Mouse (Mus musculus): Measurements from ENCODE around the gene 1700029I15Rik.
"Not testable (repeated sequence)": the region's sequence is repeated elsewhere in the genome, so short reads cannot be mapped to it uniquely, and the experiment has no call there.

The 1700029I15Rik gene

DNA sequence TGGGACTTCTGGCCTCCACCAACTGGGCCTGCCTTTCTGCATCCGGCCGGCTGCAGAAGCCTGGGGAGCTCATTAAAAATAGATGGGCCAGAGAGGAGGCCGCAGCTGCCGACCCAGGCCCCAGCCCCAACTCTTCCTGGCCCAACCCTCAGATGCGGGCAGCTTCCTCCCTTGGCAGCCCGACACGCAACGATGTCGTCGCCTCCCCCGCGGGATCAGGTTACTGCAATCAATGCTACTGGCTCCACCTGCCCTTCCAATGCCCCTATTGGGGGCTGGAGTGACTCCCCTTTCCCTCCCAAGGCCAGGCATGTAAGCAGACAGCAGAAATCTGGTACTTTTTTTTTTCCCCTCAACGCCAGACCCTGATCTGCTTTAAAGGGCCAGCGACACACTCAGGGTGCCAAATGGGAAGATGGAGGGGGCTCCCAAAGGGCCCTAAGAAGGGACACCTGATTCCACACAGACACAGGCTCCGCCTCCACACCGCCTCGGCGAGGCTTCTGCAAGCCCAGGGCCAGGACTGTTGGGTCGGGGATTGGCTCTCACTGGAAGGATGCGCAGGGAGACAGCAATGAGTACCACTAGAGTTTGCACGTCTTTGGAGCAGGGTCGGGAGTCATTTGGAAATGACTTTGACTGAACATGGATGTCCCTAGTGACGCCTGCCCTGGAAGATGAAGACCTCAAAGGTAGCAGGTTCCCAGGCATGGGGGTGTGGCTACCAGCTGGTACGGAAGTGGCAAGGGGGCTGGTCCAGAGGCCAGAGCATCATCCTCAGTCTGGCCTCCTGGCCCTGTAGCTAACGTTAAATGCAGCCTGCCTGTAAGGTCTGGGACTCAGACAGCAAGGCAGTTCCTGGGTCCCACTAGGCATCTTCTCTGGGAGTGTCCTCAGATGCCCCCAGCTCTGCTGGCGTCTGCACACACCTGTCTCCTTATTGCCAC is 10.3 kb downstream of the 1700029I15Rik start:
- DNase-seq = no peak

DNA sequence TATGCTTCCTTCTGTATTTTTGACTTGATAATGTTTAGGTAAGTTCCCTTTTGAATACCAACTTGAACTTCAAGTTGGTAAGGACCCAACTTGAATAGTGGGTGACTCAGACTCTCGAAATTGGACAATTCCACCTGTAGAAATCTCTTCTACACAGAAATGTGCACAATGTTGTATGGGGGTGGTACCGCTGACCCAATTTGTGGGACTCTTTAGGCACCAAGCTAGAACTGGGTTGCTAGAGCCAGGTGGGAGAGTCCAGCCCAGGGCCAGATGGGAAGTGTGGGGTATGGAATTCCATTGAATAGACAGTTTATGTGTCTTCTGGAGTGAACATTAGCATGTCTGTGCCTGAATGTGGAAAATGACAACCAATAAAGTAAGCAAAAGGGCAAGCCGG is 13.2 kb downstream of the 1700029I15Rik start:
- no peak for DNase-seq

DNA sequence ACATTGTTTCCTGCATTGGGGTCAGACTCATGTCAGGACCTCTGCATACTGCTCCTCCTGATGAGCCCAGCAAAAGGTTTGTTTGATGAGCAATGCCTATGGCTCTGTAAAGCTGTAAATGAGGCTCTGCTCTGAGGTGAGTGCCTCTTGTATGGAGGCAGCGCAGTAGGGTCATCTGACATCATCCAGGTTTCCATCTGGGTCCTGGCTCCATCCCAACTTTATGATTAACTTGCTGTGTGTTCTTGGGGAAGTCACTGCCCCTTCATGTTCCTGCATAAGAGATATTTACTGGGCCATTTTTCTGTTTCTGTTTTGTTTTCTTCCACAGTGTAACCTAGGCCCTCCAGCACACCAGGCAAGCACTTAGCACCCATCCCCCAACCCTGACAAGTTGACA is 15.1 kb downstream of the 1700029I15Rik start:
- DNase-seq = no peak

DNA sequence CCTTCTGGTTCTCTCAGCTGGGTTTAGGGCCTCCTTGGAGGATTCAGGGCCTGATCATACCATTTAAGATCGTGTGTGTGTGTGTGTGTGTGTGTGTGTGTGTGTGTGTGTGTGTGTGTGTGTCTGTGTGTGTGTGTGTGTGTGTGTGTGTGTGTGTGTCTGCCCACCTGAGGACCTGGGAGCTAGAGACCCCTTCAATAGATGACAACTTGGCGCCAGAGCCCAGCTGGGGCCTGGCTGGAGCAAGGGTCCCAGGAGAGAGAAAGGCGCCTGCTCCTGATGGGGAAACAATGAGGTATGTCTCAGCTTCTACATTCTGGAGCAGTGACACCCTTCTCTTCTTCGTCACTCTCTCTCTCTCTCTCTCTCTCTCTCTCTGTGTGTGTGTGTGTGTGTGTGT is 17.5 kb downstream of the 1700029I15Rik start:
- DNase-seq = not testable (repeated sequence)

DNA sequence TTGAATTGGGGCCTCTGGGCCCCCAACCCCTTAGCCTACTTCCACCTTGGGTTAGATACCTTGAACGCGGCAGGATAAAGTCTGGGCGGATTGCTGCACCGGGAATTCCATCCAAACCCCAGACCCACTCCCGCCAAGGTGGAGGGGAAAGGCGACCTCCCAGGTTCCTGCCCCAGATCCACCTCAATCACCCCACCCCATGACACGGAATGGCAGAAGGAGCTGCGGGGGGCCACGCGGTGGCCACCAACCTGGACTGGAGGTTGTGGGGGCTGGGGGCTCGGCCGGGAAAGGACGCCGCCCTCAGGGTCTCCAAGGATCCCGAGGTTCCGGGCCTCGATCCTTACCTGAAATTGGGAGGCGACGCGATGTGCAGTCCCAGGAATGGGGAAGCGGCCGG is 18.3 kb downstream of the 1700029I15Rik start:
- no peak for DNase-seq

DNA sequence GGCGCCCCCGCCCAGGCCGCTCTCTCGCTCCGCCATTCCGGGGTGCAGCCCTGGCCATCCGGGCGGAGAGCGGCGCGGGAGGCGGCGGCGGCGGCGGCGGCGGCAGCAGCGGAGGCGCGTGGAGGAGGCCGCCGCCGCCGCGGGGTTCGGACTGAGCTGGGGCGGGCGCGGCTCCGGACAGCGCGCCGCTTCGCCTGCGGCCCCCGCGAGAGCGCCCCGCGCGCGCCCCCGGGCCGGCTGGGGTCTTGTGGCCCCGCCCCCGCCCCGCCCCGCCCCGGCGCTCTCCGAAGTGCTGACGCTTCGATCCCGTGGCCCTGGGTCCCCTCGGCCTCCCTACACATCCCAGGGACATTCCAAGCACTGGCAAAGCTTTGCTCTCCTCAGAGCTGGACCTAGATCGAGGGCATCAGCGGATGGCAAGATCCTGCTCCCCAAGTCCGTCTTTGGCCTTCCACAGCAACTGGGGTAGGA is 18.8 kb downstream of the 1700029I15Rik start, which contains the start of gene Mapk8ip1:
Gene Mapk8ip1 (minus strand): TSS at position 173 of the 471 bp plus-strand sequence.
- DNase-seq = no peak

DNA sequence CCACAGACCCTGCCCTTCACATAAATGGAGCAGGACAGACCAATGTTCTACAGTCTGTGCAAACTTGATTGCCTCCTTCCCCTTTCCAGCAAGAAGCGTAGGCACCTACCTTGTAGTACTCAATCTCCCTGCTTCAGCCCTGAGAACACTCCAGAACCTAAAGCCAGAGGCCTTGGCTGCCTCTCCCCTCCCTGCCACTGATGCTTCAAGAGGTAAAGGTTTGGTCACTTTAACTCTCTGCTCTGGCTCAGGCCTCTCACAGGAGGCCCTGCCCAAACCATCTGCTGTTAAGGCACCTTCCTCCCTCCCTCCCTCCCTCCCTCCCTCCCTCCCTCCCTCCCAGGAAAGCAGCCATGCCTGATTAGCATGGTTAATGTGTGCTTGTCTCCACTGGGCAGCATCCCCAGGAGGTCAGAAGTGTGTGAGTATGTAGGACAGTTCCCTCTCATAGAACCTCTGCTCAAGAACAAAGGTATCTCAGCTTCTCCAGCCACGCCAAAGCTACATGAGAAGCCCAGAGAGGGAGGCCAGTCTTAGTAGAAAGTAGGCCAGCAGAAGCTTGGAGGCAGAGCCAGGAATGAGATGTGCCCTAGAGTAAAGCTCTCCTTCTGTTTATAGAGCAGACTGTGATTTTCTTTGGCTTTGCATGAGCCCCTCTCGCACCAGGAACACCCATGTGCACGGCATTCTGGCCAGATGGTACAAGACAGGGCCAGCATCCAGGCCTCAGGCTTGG is 20.4 kb downstream of the 1700029I15Rik start:
- no peak for DNase-seq

DNA sequence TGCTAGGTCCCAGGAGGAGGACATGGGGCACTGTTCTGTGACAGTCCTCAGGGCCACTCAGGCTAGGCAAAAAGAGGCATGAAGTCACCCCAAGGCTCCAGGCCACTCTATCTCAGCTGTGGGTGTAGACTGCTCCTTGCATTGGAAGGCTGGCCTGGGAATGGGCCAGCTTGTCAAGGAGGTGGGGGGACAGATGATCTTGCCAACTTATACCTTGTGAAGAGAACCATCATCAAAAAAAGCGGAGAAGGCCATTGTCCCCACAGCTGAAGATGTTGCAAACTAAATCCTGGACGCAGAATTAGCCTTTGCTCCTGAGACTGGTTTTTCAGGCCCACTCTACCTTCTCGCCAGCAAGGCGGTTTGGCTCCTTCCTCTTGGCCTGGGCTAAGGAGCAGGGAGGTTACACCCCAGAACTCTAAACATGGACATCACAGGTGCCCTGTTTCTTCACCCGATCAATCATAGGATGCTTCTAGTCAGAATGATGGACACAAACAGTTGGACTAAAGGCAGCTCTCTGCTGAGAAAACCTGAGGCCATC is 21.5 kb downstream of the 1700029I15Rik start:
- no peak for DNase-seq

DNA sequence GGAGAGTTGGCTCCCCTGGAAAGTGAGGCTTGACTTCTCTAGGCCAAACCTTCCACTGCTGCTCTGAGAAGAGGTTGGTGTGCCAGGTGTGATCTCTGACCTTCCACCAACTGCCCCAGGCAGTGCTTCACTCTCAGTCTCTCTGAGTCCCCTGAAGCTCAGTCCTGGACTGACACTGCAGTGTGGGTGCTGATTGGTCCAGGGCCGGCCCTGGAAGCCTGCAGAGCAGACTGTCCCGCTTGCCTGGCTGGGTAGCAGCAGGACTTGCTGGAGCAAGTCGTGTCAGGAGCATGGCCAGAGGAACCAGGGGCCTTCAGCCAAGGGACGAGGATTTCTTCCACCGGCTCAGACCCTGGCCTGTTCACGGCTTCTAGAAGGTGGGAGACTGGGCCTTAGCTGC is 22.4 kb downstream of the 1700029I15Rik start:
- no peak for DNase-seq

DNA sequence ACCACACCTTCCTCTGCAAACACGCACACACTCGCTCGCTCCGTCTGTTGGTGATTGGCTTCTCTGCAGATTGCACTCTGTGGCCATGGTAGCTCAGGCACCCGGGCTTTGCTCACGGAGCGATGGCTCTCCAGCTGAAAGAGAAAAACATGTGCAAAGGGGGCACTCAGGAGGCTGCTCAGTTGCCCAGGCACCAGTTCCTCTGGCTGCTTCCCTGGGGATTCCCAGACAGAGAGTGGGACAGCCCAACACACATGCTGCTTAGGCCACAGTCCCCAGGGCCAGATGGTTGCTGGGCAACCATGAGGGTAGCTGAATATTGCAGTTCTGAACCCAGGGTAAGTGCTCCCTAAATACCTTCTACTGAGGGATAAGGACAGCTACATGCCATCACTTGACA is 23.3 kb downstream of the 1700029I15Rik start:
- DNase-seq = no peak

DNA sequence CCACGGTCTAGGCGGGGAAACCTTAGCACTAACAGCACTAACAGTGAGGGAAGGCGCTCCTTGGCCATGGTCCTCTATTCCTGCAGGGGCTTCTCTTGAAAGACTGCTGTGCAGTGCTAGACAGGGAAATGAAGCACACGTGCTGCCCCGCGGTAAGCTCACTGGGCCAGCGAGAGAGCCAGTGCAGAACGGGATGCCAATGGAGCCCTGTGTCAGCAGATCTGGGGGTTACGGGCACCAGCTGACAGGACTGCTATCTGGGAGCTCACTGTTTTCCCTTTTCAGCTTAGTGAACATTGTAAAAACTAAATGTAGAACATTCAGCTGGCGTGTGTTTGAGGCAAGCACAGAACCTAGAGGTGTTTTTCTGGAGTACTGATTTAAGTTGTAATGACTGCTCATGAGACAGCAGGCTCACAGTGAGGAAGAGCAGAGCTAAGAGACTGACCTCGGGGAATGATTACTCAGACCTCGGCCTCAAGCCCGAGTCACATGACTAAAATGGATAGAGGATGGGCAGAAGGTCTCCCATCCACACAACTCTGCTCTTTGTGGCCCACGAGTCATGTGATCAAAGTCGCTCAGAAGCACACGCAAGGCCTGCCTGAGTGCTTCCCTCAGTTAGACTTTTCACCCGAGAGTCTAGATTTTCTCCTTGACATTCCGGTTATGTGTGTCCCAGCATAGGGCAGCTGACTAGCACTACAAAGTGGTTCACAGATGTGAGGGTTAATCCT is 26.1 kb downstream of the 1700029I15Rik start:
- DNase-seq = no peak

DNA sequence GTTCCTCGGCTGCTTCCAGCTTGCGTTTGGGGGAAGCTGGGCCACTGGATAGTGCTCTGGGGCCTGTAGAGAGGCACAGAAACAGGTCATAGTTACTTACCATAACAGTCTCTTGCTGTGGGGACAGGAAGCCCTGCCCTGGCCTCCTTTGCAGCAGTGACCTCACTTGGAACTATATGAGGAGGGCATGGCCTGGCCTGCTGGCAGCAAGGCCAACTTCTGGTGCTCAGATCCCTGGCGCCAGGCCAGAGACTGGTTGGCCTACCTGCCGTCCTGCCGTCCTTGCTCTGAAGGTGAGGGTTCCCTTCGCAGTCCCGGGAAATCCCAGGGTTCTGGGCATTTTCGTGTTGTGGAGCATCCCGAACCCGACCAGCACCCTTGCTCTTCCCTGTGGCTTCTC is 29.4 kb downstream of the 1700029I15Rik start:
- no peak for DNase-seq

DNA sequence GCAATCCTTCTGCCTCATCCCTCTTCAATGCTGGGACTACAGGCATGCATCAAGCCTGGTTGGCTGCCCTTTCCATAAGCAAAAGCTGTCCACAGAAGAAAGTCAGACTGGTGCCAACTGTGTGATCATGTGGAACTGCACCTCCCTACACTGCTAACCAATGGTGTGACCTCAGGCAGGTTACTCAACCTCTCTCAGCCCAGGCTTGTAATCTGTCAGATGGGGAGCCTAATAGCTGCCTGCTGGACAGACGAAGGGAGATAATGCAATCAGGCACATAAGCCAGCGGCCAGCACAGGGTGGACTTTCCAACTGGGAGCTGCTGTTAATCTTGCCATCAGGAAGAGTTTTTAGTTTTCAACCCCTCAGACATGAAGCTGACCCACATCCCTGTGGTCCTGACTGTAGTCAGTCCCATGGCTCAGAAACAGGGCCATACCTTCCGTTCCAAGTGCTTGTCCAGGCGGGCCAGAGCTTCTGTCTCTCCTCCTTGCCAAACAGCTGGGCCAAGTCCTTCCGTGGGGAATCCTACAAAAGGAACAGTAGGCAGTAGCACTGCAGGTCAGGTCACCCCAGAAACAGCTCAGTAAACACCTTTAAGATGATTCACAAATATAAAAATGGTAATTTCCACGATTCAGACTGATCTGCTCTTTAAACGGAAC is 39.5 kb downstream of the 1700029I15Rik start:
- DNase-seq = no peak

DNA sequence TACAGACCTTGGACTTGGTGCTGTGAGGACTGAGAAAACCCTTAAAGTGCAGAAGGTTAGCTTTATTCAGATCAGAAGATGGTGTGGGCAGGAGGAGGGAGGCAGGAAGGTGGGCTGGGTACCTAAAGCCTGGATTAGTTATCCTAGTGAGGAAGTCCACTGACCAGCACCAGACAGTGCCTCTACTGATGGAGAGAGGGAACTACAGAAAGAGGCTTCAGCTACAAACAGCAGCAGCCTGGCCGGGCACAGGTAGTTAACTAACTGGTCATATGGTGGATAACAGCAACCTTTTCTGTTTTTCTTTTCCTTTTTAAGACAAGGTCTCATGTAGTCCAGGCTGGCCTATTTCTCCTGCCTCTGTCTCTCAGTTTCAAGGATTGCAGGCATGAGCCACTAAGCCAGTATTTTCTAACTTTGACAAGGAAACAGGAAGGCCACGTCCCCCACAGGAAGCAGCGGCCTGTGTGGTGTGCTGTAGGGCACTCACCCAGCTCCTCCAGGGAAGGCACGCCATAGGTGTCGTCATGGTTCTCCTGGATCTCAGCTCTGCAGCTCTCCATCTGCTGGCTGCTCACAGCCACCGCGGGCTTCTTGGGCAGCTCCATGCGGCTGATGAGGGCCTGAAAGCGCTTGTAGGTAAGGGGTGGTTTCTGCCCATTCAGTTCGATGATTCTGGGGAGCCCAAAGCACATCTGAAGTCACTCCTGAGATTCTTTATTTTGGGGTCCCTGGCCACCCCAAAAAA is 40.2 kb downstream of the 1700029I15Rik start:
- no peak for DNase-seq

DNA sequence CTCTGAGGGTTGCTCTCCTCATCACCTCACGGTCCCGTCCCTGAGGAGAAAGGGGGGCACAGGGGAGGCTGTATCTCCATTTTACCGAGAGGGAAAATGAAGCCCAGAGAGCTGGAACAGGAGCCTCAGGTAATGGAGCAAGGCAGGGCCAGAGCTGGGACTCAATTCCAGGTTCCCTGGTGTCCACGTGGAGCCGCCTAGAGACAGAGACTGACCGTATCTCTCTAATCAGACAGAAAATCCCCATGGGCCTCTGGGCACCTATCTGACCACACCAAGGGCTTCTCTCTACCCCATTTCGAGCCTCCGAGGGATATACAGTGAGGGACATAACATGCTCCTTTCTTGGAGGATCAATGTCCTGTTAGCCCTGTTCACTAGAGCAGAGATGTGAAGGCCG is 40.8 kb downstream of the 1700029I15Rik start:
- DNase-seq = no peak

DNA sequence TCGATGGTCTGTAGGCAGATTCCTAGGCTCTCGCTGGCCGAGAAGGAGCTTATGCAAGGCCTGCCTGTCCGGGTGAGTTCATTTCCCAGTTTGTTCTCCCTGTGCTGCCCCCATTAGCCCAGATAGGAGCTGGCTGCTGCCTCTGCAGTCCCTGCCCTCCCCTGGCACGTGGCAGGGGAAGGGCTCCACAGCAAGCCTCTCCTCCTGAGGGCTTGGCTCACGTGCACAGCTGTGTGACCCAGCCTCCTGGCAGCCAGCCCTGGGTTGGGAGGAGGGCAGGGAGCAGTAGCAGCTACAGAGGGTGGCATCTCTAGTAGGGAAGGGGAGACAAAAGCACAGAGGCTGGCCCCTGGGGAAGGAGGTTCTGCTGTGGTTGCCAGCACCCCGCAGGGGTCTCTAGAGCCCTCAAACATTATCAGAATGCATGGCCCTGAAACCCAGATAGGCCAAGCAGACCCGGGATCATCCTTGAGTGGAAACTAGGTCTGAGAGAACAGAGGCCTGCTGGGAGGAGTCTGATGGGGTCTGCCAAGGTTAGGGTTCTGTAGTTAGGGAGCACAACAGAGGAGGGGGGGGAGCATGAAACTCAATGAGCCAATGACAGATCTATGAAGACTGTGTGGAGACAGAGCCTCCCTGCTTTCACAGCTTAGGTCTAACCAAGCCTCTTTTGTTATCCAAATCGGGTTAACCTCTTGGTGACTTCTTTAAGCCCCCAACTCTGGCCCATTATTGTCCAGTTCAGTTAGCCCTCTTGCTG is 41.5 kb downstream of the 1700029I15Rik start:
- DNase-seq = no peak

DNA sequence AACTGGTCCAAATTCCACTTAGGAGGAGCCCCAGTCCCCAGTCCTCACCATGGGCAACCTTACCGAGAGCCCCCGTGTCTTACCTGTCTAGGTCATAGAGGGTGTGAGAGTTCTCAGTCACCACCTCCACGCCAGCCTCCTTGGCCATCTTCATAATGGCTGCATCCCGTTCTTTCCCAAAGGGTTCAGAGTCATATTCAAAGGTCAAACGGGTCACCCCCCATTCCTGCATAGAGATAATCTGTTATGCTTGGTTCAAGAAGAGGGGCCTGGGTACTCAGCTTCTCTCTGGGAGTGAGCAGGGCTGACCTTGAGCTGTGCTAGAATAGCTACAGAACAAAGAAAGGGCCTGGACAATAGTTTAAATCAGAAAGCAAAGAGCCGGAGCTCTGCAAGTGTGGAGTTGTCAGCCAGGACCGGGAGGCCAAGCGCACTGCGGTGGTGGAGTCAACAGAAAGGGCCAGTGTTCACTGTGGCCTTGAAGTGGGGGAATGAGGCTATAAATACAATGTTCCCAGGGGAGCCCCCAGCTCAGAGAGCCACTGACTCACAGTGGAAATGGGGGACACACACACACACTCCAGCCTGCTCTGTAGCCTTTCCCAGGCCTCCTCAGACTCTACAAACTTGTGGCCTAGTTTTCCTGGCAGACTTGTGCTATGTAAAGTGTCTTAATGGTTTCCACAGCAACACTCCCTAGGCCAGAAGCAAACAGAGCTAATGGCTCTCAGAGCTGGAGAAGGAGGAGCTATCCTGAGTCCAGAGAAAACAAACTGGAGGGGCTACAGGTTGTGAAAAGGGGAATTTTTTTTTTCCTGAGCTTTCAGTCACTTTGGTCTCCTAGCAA is 42.3 kb downstream of the 1700029I15Rik start:
- no peak for DNase-seq

DNA sequence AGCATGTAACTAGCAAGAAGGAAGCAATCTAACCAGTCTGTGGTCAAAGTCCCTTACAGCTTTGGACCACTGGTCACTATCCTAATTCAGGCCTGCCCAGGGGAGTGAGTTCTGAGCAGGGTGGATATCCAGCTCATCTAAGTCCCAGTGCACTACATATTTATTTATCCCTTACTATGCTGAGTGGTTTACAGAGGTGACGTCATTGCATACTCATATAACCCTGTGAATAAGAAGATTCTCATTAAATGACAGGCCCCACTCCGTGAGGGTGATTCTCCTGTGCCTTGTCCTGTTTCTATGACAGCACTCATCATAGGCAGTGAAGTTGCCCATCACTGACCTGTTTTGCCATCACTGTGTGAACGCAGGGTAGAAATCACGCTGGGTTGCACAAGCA is 43.0 kb downstream of the 1700029I15Rik start:
- no peak for DNase-seq

DNA sequence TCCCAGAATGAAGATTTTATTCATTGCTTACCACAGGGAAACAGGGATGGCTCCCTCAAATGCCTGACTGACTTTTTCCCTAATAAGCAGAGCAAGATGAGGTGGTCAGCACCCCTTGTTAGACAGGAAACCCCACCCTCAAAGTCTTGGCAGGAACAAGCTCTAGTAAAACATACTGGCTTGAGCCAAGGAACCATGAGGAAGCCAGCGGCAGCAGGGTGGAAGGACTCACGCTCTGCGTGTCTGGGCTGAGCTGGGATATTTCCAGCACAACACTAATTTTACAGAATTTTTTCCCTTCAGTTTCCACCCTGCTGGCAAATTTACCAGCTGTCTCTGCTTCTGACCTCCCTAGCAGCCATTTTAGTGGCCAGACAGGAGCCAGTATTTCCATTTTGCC is 44.1 kb downstream of the 1700029I15Rik start:
- no peak for DNase-seq

DNA sequence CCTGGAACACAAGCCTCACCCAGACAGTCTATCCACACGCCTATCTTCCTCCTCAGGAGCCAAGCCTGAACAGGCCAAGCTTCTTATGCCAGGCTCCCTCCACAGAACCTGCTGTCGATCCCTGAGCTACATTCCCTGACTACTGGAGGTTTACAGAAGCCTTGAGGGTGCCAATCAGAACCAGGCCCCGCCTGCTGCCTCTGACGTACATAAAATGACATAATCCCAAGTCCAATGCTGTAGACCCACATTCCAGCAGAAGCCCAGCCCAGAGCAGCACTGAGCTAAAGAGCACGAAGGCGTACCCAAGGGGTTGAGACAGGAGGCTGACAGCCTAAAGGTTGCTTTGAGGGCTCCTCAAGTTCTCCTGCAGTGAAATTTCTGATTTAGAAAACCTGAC is 45.5 kb downstream of the 1700029I15Rik start:
- DNase-seq = no peak
